Mouse (Mus musculus) midbrain, postnatal 0 days (tissue): ENCODE measurements around the gene Panx1. TPM values are rescaled to one million over a fixed set of nuclear protein-coding genes. Genes with fewer than 3 reads are reported as not detected.

Source experiments
- ATAC-seq: fragments of 200-750 bp; cut with Nextera tagmentation; 2 replicates; pipeline ENCODE4 v1.8.0; 2017; ENCODE audit warnings: moderate number of reproducible peaks, mild to moderate bottlenecking, moderate TSS enrichment, moderate library complexity; ENCODE audit not compliant: low FRiP score
- DNase-seq: peaks from one replicate; pipeline ENCODE4 v3.0.0-alpha.2; 2015; ENCODE audit warnings: low spot score
- H3K27ac ChIP-seq: fragments of 300-500 bp; sonication (generic); 2 replicates; pipeline ENCODE4 v1.5.1; 2014; ENCODE audit warnings: low read depth, mild to moderate bottlenecking, low read length, mixed read lengths
- H3K27me3 ChIP-seq: fragments of 300-500 bp; sonication (generic); 2 replicates; pipeline ENCODE4 v1.6.1; 2014; ENCODE audit warnings: low read length, control low read depth, mixed read lengths; ENCODE audit not compliant: insufficient read depth
- H3K36me3 ChIP-seq: fragments of 300-500 bp; sonication (generic); 2 replicates; pipeline ENCODE4 v1.6.1; 2014; ENCODE audit warnings: low read length, control low read depth, mixed read lengths; ENCODE audit not compliant: insufficient read depth
- H3K4me1 ChIP-seq: fragments of 300-500 bp; sonication (generic); 2 replicates; pipeline ENCODE4 v1.6.1; 2014; ENCODE audit warnings: mild to moderate bottlenecking, control low read depth, antibody characterized with exemption, low read length, mixed read lengths; ENCODE audit not compliant: insufficient read depth
- H3K4me2 ChIP-seq: fragments of 300-500 bp; sonication (generic); 2 replicates; pipeline ENCODE4 v1.6.1; 2014; ENCODE audit warnings: low read depth, mild to moderate bottlenecking, low read length, mixed read lengths; ENCODE audit not compliant: poor library complexity, severe bottlenecking
- H3K4me3 ChIP-seq: fragments of 300-500 bp; sonication (generic); 2 replicates; pipeline ENCODE4 v1.5.1; 2014; ENCODE audit warnings: low read depth, mild to moderate bottlenecking, low read length, moderate library complexity
- H3K9ac ChIP-seq: fragments of 300-500 bp; sonication (generic); replicated peaks from 2 replicates; pipeline ENCODE4 v1.6.1; 2014; ENCODE audit warnings: mild to moderate bottlenecking, low read length, moderate library complexity, mixed read lengths; ENCODE audit not compliant: poor library complexity, severe bottlenecking
- H3K9me3 ChIP-seq: fragments of 300-500 bp; sonication (generic); 2 replicates; pipeline ENCODE4 v1.6.1; 2016; ENCODE audit warnings: low read length, control low read depth
- CTCF ChIP-seq: IDR thresholded peaks from 2 replicates; pipeline ENCODE4 v1.5.1; 2016; ENCODE audit warnings: antibody characterized with exemption, mild to moderate bottlenecking
- WGBS: fragments of 180-500 bp; shearing (Covaris S2); extraction: QIAGEN DNeasy Blood & Tissue Kit; methylation state at CpG from one replicate; pipeline ENCODE4 v1.1.7; 2014; 5-methylcytosine and 5-hydroxymethylcytosine counted together
- polyA plus RNA-seq: library from polyadenylated mRNA; unstranded; fragments of >200 nt; fragmentation: Nextera tagmentation; extraction: Ambion mirVana; gene quantifications from 2 replicates; pipeline ENCODE4 v1.2.1, GENCODE M21; 2015
- total RNA-seq: library from RNA; depleted of rRNA; stranded (reverse); fragments of >200 nt; gene quantifications from 2 replicates; pipeline ENCODE4 v1.2.3, GENCODE M21; 2014

Panx1 gene
- total and polyA plus RNA-seq, 2 experiments from 2014 or later, result 136 to 157 TPM

DNA sequence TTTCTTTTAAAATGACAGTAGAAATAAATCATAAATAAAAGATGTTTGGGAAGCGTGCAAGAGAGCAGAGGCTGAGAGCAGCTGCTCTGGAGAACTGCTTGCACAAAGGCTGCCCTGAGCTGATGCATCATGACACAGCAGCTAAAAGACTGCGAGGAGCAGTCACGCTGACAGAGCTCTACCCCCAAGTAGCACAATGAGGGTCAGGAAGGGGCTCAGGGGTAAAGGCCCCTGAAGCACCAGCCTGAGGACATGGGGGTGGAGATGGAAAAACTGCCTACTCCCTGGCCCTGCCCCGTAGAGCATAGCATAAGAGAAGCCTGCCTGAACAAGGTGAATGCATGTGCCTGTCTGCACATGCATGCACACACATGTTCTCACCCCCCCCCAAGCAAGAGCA, 8.5 kb downstream of the Panx1 start:
- Histone ChIP-seq H3K27ac (no peak overlapping the region), H3K4me2 (peak overlapping the region; percentile 22; the same call in 1 of the 2 replicates), H3K27me3 (no peaks in the 10 kb centered on the region), H3K4me3 (no peak overlapping the region), H3K9me3 (no peaks in the 10 kb centered on the region), H3K9ac (no peak overlapping the region), H3K36me3 (0 out of 2 replicates have a peak, but pooled peaks cover 3% of the 10 kb centered on the region), H3K4me1 (peaks cover 9% of the 10 kb centered on the region; the same call in 1 of the 2 replicates)
- WGBS, result 25% methylated on average over 4 of the region's 4 CpGs
- ATAC-seq (peak; percentile 64; the same call in 1 of the 2 replicates), DNase-seq (no peak)
- TF ChIP-seq CTCF, result no peak

DNA sequence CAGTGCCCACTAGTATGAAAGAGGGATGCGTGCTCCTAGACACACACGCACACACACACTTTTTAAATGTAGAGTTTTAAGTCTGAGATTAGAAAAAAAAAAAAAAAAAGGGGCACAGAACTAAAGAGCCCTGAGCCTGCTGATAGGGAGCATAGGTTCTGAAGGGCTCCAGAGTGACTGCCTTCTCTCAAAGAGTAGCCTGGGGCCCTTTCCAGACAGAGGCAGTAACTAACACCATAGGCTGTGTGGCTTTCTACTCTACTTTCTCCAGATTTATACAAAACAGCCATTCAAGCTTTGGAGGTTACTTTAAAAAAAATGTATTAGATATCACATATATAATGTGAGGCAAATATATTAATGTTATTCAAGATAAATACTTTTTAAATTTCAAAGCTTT, 8.9 kb downstream of the Panx1 start:
- ATAC-seq (no peak), DNase-seq (no peak)
- no peak overlapping the region for H3K27ac ChIP-seq
- no peaks in the 10 kb centered on the region for H3K27me3 ChIP-seq
- no peak overlapping the region for H3K4me2 ChIP-seq
- 77% methylated on average over 2 of the region's 2 CpGs for WGBS
- no peak overlapping the region for H3K4me3 ChIP-seq
- H3K9ac ChIP-seq, result no peak overlapping the region
- H3K9me3 ChIP-seq, result no peaks in the 10 kb centered on the region
- 0 out of 2 replicates have a peak, but pooled peaks cover 6% of the 10 kb centered on the region for H3K36me3 ChIP-seq
- TF ChIP-seq CTCF, result no peak
- peaks cover 9% of the 10 kb centered on the region; the same call in 1 of the 2 replicates for H3K4me1 ChIP-seq

DNA sequence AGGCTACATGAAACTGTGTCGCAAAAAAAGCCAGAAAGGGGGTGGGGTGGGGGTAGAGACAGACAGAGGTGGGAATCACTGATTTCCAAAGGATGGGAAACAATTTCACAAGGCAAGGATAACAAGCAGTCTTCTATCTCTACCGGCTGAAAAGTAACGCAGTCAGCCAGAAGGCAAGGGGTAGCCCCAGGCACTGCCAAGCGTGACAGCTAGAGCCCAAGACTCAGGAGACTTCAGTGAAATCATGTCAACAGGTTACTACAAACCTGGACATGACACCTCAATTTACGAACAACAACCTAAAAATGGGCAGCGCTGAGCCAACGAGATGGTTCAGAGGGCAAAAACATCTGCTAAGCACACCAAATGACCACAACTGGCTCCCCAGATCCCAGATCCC, 9.3 kb downstream of the Panx1 start:
- WGBS, result 85% methylated on average over 7 of the region's 7 CpGs
- DNase-seq, result no peak
- TF ChIP-seq CTCF, result no peak
- no peak for ATAC-seq
- Histone ChIP-seq H3K36me3 (0 out of 2 replicates have a peak, but pooled peaks cover 6% of the 10 kb centered on the region), H3K27ac (no peak overlapping the region), H3K4me2 (no peak overlapping the region), H3K9me3 (no peaks in the 10 kb centered on the region), H3K9ac (no peak overlapping the region), H3K4me1 (peaks cover 9% of the 10 kb centered on the region; the same call in 1 of the 2 replicates), H3K27me3 (no peaks in the 10 kb centered on the region), H3K4me3 (no peak overlapping the region)

DNA sequence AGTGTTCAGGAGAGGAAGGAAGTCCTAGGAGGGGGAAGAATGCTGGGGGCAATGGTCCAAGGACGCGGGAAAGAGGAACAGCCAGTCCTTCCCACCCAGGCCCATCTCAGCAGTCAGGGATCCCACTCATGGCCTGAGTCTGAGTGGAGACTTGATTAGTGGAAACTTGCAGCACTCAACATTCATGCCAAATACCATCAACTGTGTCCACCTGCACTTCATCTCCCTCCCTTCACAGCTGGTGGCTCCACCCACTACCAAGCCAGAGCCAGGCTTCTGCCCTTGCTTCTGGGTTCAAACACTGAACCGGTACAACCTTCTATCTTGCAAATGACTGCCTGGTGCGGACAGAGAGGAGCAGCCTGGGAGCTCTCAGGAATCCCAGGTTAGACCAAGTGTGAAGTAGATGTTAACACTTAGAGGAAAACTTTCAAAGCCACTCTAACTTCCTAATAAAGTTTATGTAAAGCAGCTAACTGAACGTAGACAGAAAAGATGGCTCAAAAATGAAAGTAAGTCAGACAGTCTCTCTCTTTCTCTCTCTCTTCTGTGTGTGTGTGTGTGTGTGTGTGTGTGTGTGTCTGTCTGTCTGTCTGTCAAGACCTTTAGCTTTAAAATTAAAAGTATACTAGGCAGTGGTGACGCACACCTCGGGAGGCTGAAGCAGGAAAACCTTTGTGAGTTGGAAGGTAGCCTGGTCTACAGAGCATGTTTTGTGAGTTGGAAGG, 10.6 kb downstream of the Panx1 start:
- Histone ChIP-seq H3K36me3 (0 out of 2 replicates have a peak, but pooled peaks cover 6% of the 10 kb centered on the region), H3K4me2 (no peak overlapping the region), H3K27ac (no peak overlapping the region), H3K27me3 (no peaks in the 10 kb centered on the region), H3K9ac (no peak overlapping the region), H3K4me1 (peaks cover 6% of the 10 kb centered on the region; the same call in 1 of the 2 replicates), H3K4me3 (no peak overlapping the region), H3K9me3 (no peaks in the 10 kb centered on the region)
- ATAC-seq, result no peak
- TF ChIP-seq CTCF, result no peak
- WGBS, result 82% methylated on average over 7 of the region's 7 CpGs
- no peak for DNase-seq

DNA sequence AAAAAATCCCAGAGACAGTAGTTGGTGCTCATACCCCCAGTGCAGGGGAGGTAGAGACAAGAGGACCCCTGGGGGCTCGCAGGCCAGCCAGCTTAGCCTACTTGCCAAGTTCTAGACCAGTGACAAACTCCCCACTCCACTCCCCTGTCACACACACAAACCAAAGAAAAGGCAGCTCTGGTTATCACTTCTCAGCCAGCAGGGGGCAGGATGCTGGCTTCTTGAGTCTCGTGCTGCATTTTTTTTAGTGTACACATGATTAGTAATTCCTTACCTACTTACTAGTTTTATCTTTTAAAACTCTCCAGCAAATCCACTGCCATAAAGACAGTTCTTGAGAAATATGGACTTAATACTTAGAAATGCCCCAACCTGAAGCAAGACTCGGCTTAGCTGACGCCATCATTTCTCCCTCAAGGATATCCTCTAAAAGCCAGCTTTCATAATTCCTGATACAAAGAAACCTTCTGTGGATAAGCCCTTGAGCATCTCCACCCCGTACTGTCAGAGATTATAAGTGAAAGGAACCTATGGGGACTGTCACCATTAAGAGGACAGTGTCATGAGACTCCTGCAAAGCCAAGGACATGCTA, 11.6 kb downstream of the Panx1 start:
- no peaks in the 10 kb centered on the region for H3K9me3 ChIP-seq
- no peak overlapping the region for H3K4me3 ChIP-seq
- TF ChIP-seq CTCF, result peak; percentile 76
- 0 out of 2 replicates have a peak, but pooled peaks cover 6% of the 10 kb centered on the region for H3K36me3 ChIP-seq
- 49% methylated on average over 5 of the region's 5 CpGs for WGBS
- H3K4me1 ChIP-seq, result peaks cover 6% of the 10 kb centered on the region; the same call in 1 of the 2 replicates
- no peak overlapping the region for H3K9ac ChIP-seq
- DNase-seq, result peak; percentile 66
- H3K4me2 ChIP-seq, result no peak overlapping the region
- H3K27ac ChIP-seq, result no peak overlapping the region
- H3K27me3 ChIP-seq, result no peaks in the 10 kb centered on the region
- ATAC-seq, result no peak

DNA sequence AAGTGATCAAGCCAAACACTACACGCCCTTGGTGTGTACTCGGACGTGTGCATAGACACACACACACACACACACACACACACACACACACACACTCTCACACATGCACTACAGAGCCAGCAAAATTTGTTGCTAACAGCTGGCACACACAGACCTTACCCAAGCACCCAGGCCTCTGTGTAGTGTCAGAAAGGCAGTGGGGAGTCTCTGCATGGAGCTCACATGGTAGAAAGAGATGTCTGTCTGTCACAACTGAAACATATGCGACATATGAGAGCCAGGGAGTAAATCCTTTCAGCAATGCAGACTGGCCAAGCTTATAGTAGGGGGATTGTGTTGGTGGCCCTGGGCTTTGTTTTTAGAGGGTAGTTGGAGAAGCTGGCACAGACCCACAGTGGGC, 12.5 kb downstream of the Panx1 start:
- 0 out of 2 replicates have a peak, but pooled peaks cover 6% of the 10 kb centered on the region for H3K36me3 ChIP-seq
- no peaks in the 10 kb centered on the region for H3K27me3 ChIP-seq
- ATAC-seq (no peak), DNase-seq (no peak)
- 87% methylated on average over 4 of the region's 4 CpGs for WGBS
- no peaks in the 10 kb centered on the region for H3K9me3 ChIP-seq
- no peak overlapping the region for H3K4me3 ChIP-seq
- peaks cover 6% of the 10 kb centered on the region; the same call in 1 of the 2 replicates for H3K4me1 ChIP-seq
- no peak overlapping the region for H3K9ac ChIP-seq
- H3K27ac ChIP-seq, result no peak overlapping the region
- no peak overlapping the region for H3K4me2 ChIP-seq
- TF ChIP-seq CTCF, result no peak
